In genomic region chr9:116146235-116146634, GRCm38 (mm10) we compare ENCODE assay signal across 8 mouse cellular contexts. TPM values are rescaled to one million over a fixed set of nuclear protein-coding genes. Genes with fewer than 3 reads are reported as not detected.
A peak's percentile ranks its signal among the peaks of the same experiment; 100 is the strongest.
DNase-seq lines count a peak whose midpoint lies in the region; ATAC-seq and TF ChIP-seq lines count a peak whose summit lies in the region.

No protein-coding gene starts in this region.

- DNase-seq in Muller cell, postnatal 12 days (ENCODE audit: inconsistent ontology term) = peak; percentile 40
- no peak for DNase-seq in embryonic facial prominence, embryonic 11.5 days (ENCODE audit: low spot score)
- DNase-seq in hindbrain, embryonic 14.5 days (ENCODE audit: low spot score) = no peak
- no peak for DNase-seq in liver, embryonic 13.5 days
- DNase-seq in cerebellum, postnatal 4 days (ENCODE audit: low spot score in 2 of 2) = no peak
- no peak for DNase-seq in cerebellum, postnatal 36 days
- DNase-seq in cerebellum, adult 2 months = no peak

- H3K27ac ChIP-seq in embryonic facial prominence, embryonic 11.5 days (replicated peaks; ENCODE audit: low read depth, low read length) = peak overlapping the region; percentile 20; the same call in 1 of the 2 replicates
- H3K27ac ChIP-seq in hindbrain, embryonic 14.5 days = peak overlapping the region; percentile 23
- peak overlapping the region; percentile 25 for H3K27ac ChIP-seq in liver, embryonic 13.5 days
- H3K27ac ChIP-seq in cerebellum, adult 2 months (ENCODE audit: insufficient read depth, low read length) = no peak overlapping the region; the same call in 1 of the 2 replicates

- no peak overlapping the region for H3K9ac ChIP-seq in embryonic facial prominence, embryonic 11.5 days (replicated peaks; ENCODE audit: low read length)
- no peak overlapping the region for H3K9ac ChIP-seq in hindbrain, embryonic 14.5 days
- no peak overlapping the region for H3K9ac ChIP-seq in liver, embryonic 13.5 days

- no peaks in the 10 kb centered on the region for H3K9me3 ChIP-seq in embryonic facial prominence, embryonic 11.5 days (replicated peaks; ENCODE audit: control insufficient read depth, low read length)
- H3K9me3 ChIP-seq in hindbrain, embryonic 14.5 days (ENCODE audit: control insufficient read depth, low read length) = no peaks in the 10 kb centered on the region
- no peaks in the 10 kb centered on the region for H3K9me3 ChIP-seq in liver, embryonic 13.5 days (replicated peaks)

- ATAC-seq in embryonic facial prominence, embryonic 11.5 days (replicated peaks; ENCODE audit: insufficient number of reproducible peaks, low FRiP score, low TSS enrichment, low read depth) = no peak
- ATAC-seq in hindbrain, embryonic 14.5 days (ENCODE audit: low FRiP score) = no peak
- peak; percentile 14; the same call in 1 of the 2 replicates for ATAC-seq in liver, embryonic 13.5 days (ENCODE audit: low read depth)
- no peak for ATAC-seq in megakaryocyte progenitor cell, adult 5-6 weeks (replicated peaks; ENCODE audit: poor library complexity)

- no peak for TF ChIP-seq CTCF in cerebellum, adult 2 months (IDR thresholded peaks at IDR 0.05; ENCODE audit: borderline replicate concordance, insufficient read depth, low read depth, low read length)

- no peak overlapping the region for H3K4me2 ChIP-seq in embryonic facial prominence, embryonic 11.5 days (ENCODE audit: low read depth, low read length)
- no peak overlapping the region for H3K4me2 ChIP-seq in hindbrain, embryonic 14.5 days (replicated peaks)
- no peak overlapping the region for H3K4me2 ChIP-seq in liver, embryonic 13.5 days

- no peak overlapping the region for H3K4me3 ChIP-seq in embryonic facial prominence, embryonic 11.5 days (ENCODE audit: low read depth, low read length)
- H3K4me3 ChIP-seq in hindbrain, embryonic 14.5 days (replicated peaks; ENCODE audit: low read length) = no peak overlapping the region
- no peak overlapping the region for H3K4me3 ChIP-seq in liver, embryonic 13.5 days (replicated peaks)
- no peak overlapping the region for H3K4me3 ChIP-seq in cerebellum, adult 2 months (replicated peaks; ENCODE audit: insufficient read depth, low read depth, low read length)

- TF ChIP-seq POLR2A in cerebellum, adult 2 months (IDR thresholded peaks at IDR 0.05; ENCODE audit: borderline replicate concordance, insufficient read depth, low read length) = no peak

- H3K27me3 ChIP-seq in embryonic facial prominence, embryonic 11.5 days (ENCODE audit: control insufficient read depth, insufficient read depth, low read length) = no peaks in the 10 kb centered on the region
- no peaks in the 10 kb centered on the region for H3K27me3 ChIP-seq in hindbrain, embryonic 14.5 days (ENCODE audit: control insufficient read depth, insufficient read depth, low read length)
- no peaks in the 10 kb centered on the region for H3K27me3 ChIP-seq in liver, embryonic 13.5 days
- no peaks in the 10 kb centered on the region for H3K27me3 ChIP-seq in cerebellum, adult 2 months (ENCODE audit: control insufficient read depth, insufficient read depth, low read length)

- 63% methylated on average over 9 of the region's 9 CpGs for WGBS in embryonic facial prominence, embryonic 11.5 days
- 51% methylated on average over 9 of the region's 9 CpGs for WGBS in hindbrain, embryonic 14.5 days
- 22% methylated on average over 9 of the region's 9 CpGs for WGBS in liver, embryonic 13.5 days (ENCODE audit: insufficient replicate concordance)
- 68% methylated on average over 9 of the region's 9 CpGs for WGBS in cerebellum, adult 2 months

- no peaks in the 10 kb centered on the region for H3K4me1 ChIP-seq in embryonic facial prominence, embryonic 11.5 days (ENCODE audit: control insufficient read depth, insufficient read depth, low read length)
- no peaks in the 10 kb centered on the region for H3K4me1 ChIP-seq in hindbrain, embryonic 14.5 days (replicated peaks; ENCODE audit: control insufficient read depth, insufficient read depth, low read length)
- H3K4me1 ChIP-seq in liver, embryonic 13.5 days (replicated peaks) = peaks cover 27% of the 10 kb centered on the region
- no peaks in the 10 kb centered on the region for H3K4me1 ChIP-seq in cerebellum, adult 2 months (ENCODE audit: control insufficient read depth, insufficient read depth, low read length)

- H3K36me3 ChIP-seq in embryonic facial prominence, embryonic 11.5 days (replicated peaks; ENCODE audit: control insufficient read depth, insufficient read depth, low read depth, low read length) = no peaks in the 10 kb centered on the region
- H3K36me3 ChIP-seq in hindbrain, embryonic 14.5 days (replicated peaks; ENCODE audit: control insufficient read depth, insufficient read depth) = no peaks in the 10 kb centered on the region
- H3K36me3 ChIP-seq in liver, embryonic 13.5 days = no peaks in the 10 kb centered on the region

RNA-seq across cellular contexts. Expression of gene Tgfbr2, which starts 28.9 kb away (rescaled TPM):
- 11.5 and 12.8 TPM in 2 replicates for polyA plus RNA-seq in embryonic facial prominence, embryonic 11.5 days (2014; fragmentation: Nextera tagmentation; extraction: Ambion mirVana)
- polyA plus RNA-seq in hindbrain, embryonic 14.5 days (2014; fragmentation: Nextera tagmentation; extraction: Ambion mirVana) = 10.9 and 11.4 TPM in 2 replicates
- polyA plus RNA-seq in liver, embryonic 13.5 days (2015; fragmentation: Nextera tagmentation; extraction: Ambion mirVana) = 4.0 and 5.0 TPM in 2 replicates
- 7.6 and 8.1 TPM in 2 replicates for polyA plus RNA-seq in cerebellum, adult 2 months (2012; rRNA removed)
- total RNA-seq in megakaryocyte progenitor cell, adult 5-6 weeks (2015) = 8.2 and 8.3 TPM in 2 replicates
- 5.9 and 6.5 TPM in 2 replicates for total RNA-seq in megakaryocyte progenitor cell, adult 5-6 weeks (2017)
